Mouse (Mus musculus) kidney, postnatal 0 days (tissue): ENCODE measurements around the gene Fbh1. TPM values are rescaled to one million over a fixed set of nuclear protein-coding genes. Genes with fewer than 3 reads are reported as not detected.

Source experiments
- ATAC-seq: fragments of 200-750 bp; cut with Nextera tagmentation; replicated peaks from 2 replicates; pipeline ENCODE4 v1.8.0; 2017; ENCODE audit warnings: low read depth, moderate number of reproducible peaks, moderate TSS enrichment, moderate library complexity; ENCODE audit not compliant: low FRiP score
- DNase-seq: peaks from one replicate; pipeline ENCODE4 v3.0.0-alpha.2; 2016; ENCODE audit warnings: low spot score
- H3K27ac ChIP-seq: fragments of 300-500 bp; sonication (generic); 2 replicates; pipeline ENCODE4 v1.5.1; 2014; ENCODE audit warnings: mild to moderate bottlenecking
- H3K27me3 ChIP-seq: fragments of 300-500 bp; sonication (generic); 2 replicates; pipeline ENCODE4 v1.6.1; 2014; ENCODE audit warnings: low read length, mixed read lengths; ENCODE audit not compliant: insufficient read depth
- H3K36me3 ChIP-seq: fragments of 300-500 bp; sonication (generic); 2 replicates; pipeline ENCODE4 v1.6.1; 2014; ENCODE audit warnings: low read length, mixed read lengths; ENCODE audit not compliant: insufficient read depth
- H3K4me1 ChIP-seq: fragments of 300-500 bp; sonication (generic); replicated peaks from 2 replicates; pipeline ENCODE4 v1.6.1; 2014; ENCODE audit warnings: antibody characterized with exemption, low read length, mixed read lengths; ENCODE audit not compliant: insufficient read depth
- H3K4me2 ChIP-seq: fragments of 300-500 bp; sonication (generic); 2 replicates; pipeline ENCODE4 v1.6.1; 2014; ENCODE audit warnings: mild to moderate bottlenecking, low read length, moderate library complexity, mixed read lengths
- H3K4me3 ChIP-seq: fragments of 300-500 bp; sonication (generic); replicated peaks from 2 replicates; pipeline ENCODE4 v1.5.1; 2014; ENCODE audit warnings: low read depth, low read length
- H3K9ac ChIP-seq: fragments of 300-500 bp; sonication (generic); 2 replicates; pipeline ENCODE4 v1.6.1; 2014; ENCODE audit warnings: low read depth, low read length
- H3K9me3 ChIP-seq: fragments of 300-500 bp; sonication (generic); replicated peaks from 2 replicates; pipeline ENCODE4 v1.6.1; 2016; ENCODE audit warnings: low read length, inconsistent platforms, mixed read lengths
- CTCF ChIP-seq: IDR thresholded peaks from 2 replicates; pipeline ENCODE4 v1.5.1; 2016; ENCODE audit warnings: antibody characterized with exemption, low read depth, mild to moderate bottlenecking, moderate library complexity
- WGBS: fragments of 180-500 bp; shearing (Covaris S2); extraction: QIAGEN DNeasy Blood & Tissue Kit; methylation state at CpG from one replicate; pipeline ENCODE4 v1.1.7; 2014; 5-methylcytosine and 5-hydroxymethylcytosine counted together
- polyA plus RNA-seq: library from polyadenylated mRNA; unstranded; fragments of >200 nt; fragmentation: Nextera tagmentation; extraction: Ambion mirVana; gene quantifications from 2 replicates; pipeline ENCODE4 v1.2.1, GENCODE M21; 2015

Fbh1 gene
- polyA plus RNA-seq, 1 experiment from 2014 or later = 117 TPM

- Histone ChIP-seq H3K27ac (no peak overlapping the region), H3K27me3 (no peaks in the 10 kb centered on the region), H3K4me1 (no peaks in the 10 kb centered on the region), H3K36me3 (peaks cover 41% of the 10 kb centered on the region), H3K9ac (no peak overlapping the region), H3K4me3 (no peak overlapping the region), H3K4me2 (no peak overlapping the region), H3K9me3 (no peaks in the 10 kb centered on the region)
- 88% methylated on average over 10 of the region's 10 CpGs for WGBS
- TF ChIP-seq CTCF = no peak
- DNase-seq (no peak), ATAC-seq (no peak)
Observed at GRCm38 (mm10) chr2:11767161-11767545, 10.2 kb downstream of the Fbh1 start.

GRCm38 (mm10) chr2:11766485-11767160 is 10.8 kb downstream of the Fbh1 start:
- no peak overlapping the region for H3K27ac ChIP-seq
- no peaks in the 10 kb centered on the region for H3K4me1 ChIP-seq
- ATAC-seq (no peak), DNase-seq (no peak)
- H3K9ac ChIP-seq = no peak overlapping the region
- no peak overlapping the region for H3K4me2 ChIP-seq
- no peaks in the 10 kb centered on the region for H3K9me3 ChIP-seq
- no peak overlapping the region for H3K4me3 ChIP-seq
- H3K27me3 ChIP-seq = no peaks in the 10 kb centered on the region
- peaks cover 46% of the 10 kb centered on the region for H3K36me3 ChIP-seq
- no peak for TF ChIP-seq CTCF
- 79% methylated on average over 5 of the region's 5 CpGs for WGBS

GRCm38 (mm10) chr2:11765694-11766093 is 11.7 kb downstream of the Fbh1 start:
- no peak overlapping the region for H3K9ac ChIP-seq
- WGBS = 75% methylated on average over 4 of the region's 4 CpGs
- TF ChIP-seq CTCF = no peak
- H3K36me3 ChIP-seq = peaks cover 55% of the 10 kb centered on the region
- H3K4me2 ChIP-seq = no peak overlapping the region
- H3K9me3 ChIP-seq = no peaks in the 10 kb centered on the region
- no peaks in the 10 kb centered on the region for H3K4me1 ChIP-seq
- H3K27ac ChIP-seq = no peak overlapping the region
- no peaks in the 10 kb centered on the region for H3K27me3 ChIP-seq
- no peak overlapping the region for H3K4me3 ChIP-seq
- DNase-seq = peak; percentile 10
- no peak for ATAC-seq

- WGBS = 96% methylated on average over 4 of the region's 4 CpGs
- no peak for DNase-seq
- ATAC-seq = no peak
Observed at GRCm38 (mm10) chr2:11762541-11762940, 14.8 kb downstream of the Fbh1 start.

GRCm38 (mm10) chr2:11739516-11740051 is 37.8 kb downstream of the Fbh1 start:
- Histone ChIP-seq H3K36me3 (peaks cover 29% of the 10 kb centered on the region), H3K27ac (no peak overlapping the region), H3K4me2 (no peak overlapping the region), H3K9ac (no peak overlapping the region), H3K9me3 (no peaks in the 10 kb centered on the region), H3K27me3 (no peaks in the 10 kb centered on the region), H3K4me1 (no peaks in the 10 kb centered on the region), H3K4me3 (no peak overlapping the region)
- ATAC-seq (no peak), DNase-seq (no peak)
- TF ChIP-seq CTCF = no peak
- 93% methylated on average over 4 of the region's 4 CpGs for WGBS

More at GRCm38 (mm10) chr2:11762541-11762940, 14.8 kb downstream of the Fbh1 start:
- Histone ChIP-seq H3K36me3 (peaks cover 77% of the 10 kb centered on the region), H3K9me3 (no peaks in the 10 kb centered on the region), H3K27me3 (no peaks in the 10 kb centered on the region), H3K4me3 (no peak overlapping the region), H3K4me2 (no peak overlapping the region), H3K27ac (no peak overlapping the region), H3K4me1 (no peaks in the 10 kb centered on the region), H3K9ac (no peak overlapping the region)
- TF ChIP-seq CTCF = no peak

GRCm38 (mm10) chr2:11738794-11739193 is 38.6 kb downstream of the Fbh1 start:
- no peaks in the 10 kb centered on the region for H3K4me1 ChIP-seq
- H3K9me3 ChIP-seq = no peaks in the 10 kb centered on the region
- no peak overlapping the region for H3K4me3 ChIP-seq
- WGBS = 90% methylated on average over 3 of the region's 3 CpGs
- ATAC-seq (0 out of 2 replicates have a peak, but pooled peaks have one; percentile 40), DNase-seq (no peak)
- no peak overlapping the region for H3K9ac ChIP-seq
- no peak overlapping the region for H3K4me2 ChIP-seq
- H3K27me3 ChIP-seq = no peaks in the 10 kb centered on the region
- TF ChIP-seq CTCF = no peak
- peaks cover 29% of the 10 kb centered on the region for H3K36me3 ChIP-seq
- H3K27ac ChIP-seq = no peak overlapping the region
